ENCODE assay signal across 9 mouse cellular contexts in genomic region chr17:45885461-45886336, GRCm38 (mm10).
DNase-seq lines count a peak whose midpoint lies in the region; ATAC-seq lines count a peak whose summit lies in the region.
"Had no signal": no experiment of that assay in that cellular context is flagged by ENCODE, and none has a peak within 500 bp of the region (broad histone marks: within the 10 kb centered on the region; RNA-seq: fewer than 3 reads in every experiment).

No protein-coding gene starts in this region.

- 35% methylated on average over 24 of the region's 24 CpGs for WGBS in limb, embryonic 11.5 days
- 73% methylated on average over 24 of the region's 24 CpGs for WGBS in forebrain, embryonic 11.5 days

- intact Hi-C loops in gastrocnemius, postnatal 36 days (cut with DNase I), result no loop called here
- intact Hi-C loops in heart, postnatal 10 days (cut with DNase I), result no loop called here
- intact Hi-C loops in left cerebral cortex, postnatal 25 days (cut with DNase I), result no loop called here

- DNase-seq in gastrocnemius, postnatal 36 days, result peak; percentile 38 to 40
- DNase-seq in gastrocnemius, adult 8-10 months (ENCODE audit: low spot score in 2 of 2), result no peak
- peak; percentile 59 to 68 for DNase-seq in heart, postnatal 10 days
- no peak for DNase-seq in limb, embryonic 11.5 days (ENCODE audit: low spot score)
- DNase-seq in lung, postnatal 14 days, result peak; percentile 48
- no peak for DNase-seq in right cerebral cortex, postnatal 36 days (ENCODE audit: low spot score in 2 of 2)
- no peak for DNase-seq in forebrain, embryonic 11.5 days (ENCODE audit: low spot score)
- DNase-seq in left cerebral cortex, postnatal 25 days (ENCODE audit: low spot score in 2 of 2), result no peak

- H3K27ac ChIP-seq in limb, embryonic 11.5 days (replicated peaks; ENCODE audit: low read depth, low read length), result peak overlapping the region; percentile 37; the same call in 1 of the 2 replicates
- H3K27ac ChIP-seq in forebrain, embryonic 11.5 days (ENCODE audit: low read depth, low read length), result no peak overlapping the region
- H3K27ac ChIP-seq: neural tube, embryonic 12.5 days had no signal

- peaks cover 34% of the 10 kb centered on the region for H3K4me1 ChIP-seq in limb, embryonic 11.5 days (ENCODE audit: control insufficient read depth, insufficient read depth, low read length)
- H3K4me1 ChIP-seq in forebrain, embryonic 11.5 days (replicated peaks; ENCODE audit: control insufficient read depth, insufficient read depth, low read length), result peaks cover 5% of the 10 kb centered on the region; the same call in 1 of the 2 replicates

- H3K4me2 ChIP-seq in limb, embryonic 11.5 days (ENCODE audit: low read depth, severe bottlenecking), result peak overlapping the region; percentile 29; the same call in 1 of the 2 replicates
- no peak overlapping the region for H3K4me2 ChIP-seq in forebrain, embryonic 11.5 days (ENCODE audit: low read depth, low read length, severe bottlenecking)

- H3K9me3 ChIP-seq in limb, embryonic 11.5 days (ENCODE audit: control insufficient read depth, low read length), result no peaks in the 10 kb centered on the region
- no peaks in the 10 kb centered on the region for H3K9me3 ChIP-seq in forebrain, embryonic 11.5 days (ENCODE audit: control insufficient read depth, low read length)
- H3K9me3 ChIP-seq: neural tube, embryonic 12.5 days had no signal

- no peak for ATAC-seq in limb, embryonic 11.5 days (ENCODE audit: insufficient number of reproducible peaks, low FRiP score, low TSS enrichment, low read depth)
- ATAC-seq in forebrain, embryonic 11.5 days (replicated peaks; ENCODE audit: low FRiP score), result no peak

- H3K27me3 ChIP-seq in limb, embryonic 11.5 days (ENCODE audit: control insufficient read depth, insufficient read depth, low read length), result no peaks in the 10 kb centered on the region
- peaks cover 3% of the 10 kb centered on the region for H3K27me3 ChIP-seq in forebrain, embryonic 11.5 days (ENCODE audit: control insufficient read depth, insufficient read depth, low read length)
- H3K27me3 ChIP-seq: neural tube, embryonic 12.5 days had no signal

- H3K36me3 ChIP-seq in limb, embryonic 11.5 days (ENCODE audit: control insufficient read depth, insufficient read depth, low read length), result no peaks in the 10 kb centered on the region
- H3K36me3 ChIP-seq in forebrain, embryonic 11.5 days (ENCODE audit: control insufficient read depth, insufficient read depth, low read length), result no peaks in the 10 kb centered on the region
- H3K36me3 ChIP-seq: neural tube, embryonic 12.5 days had no signal

- no peak overlapping the region for H3K4me3 ChIP-seq in limb, embryonic 11.5 days (ENCODE audit: low read depth, low read length)
- H3K4me3 ChIP-seq in forebrain, embryonic 11.5 days (ENCODE audit: low read depth, low read length), result no peak overlapping the region
- H3K4me3 ChIP-seq: neural tube, embryonic 12.5 days had no signal

- H3K9ac ChIP-seq in limb, embryonic 11.5 days (ENCODE audit: low read length), result peak overlapping the region; percentile 9; the same call in 1 of the 2 replicates
- H3K9ac ChIP-seq in forebrain, embryonic 11.5 days (ENCODE audit: low read length), result no peak overlapping the region
- H3K9ac ChIP-seq: neural tube, embryonic 12.5 days had no signal

Comparison
In these comparisons a context has a peak if more than half of its experiments do, and no peak if none do; other contexts are left out.
1. DNase-seq: peak in gastrocnemius, postnatal 36 days (2 of 2), heart, postnatal 10 days (2 of 2) and lung, postnatal 14 days (single experiment); none in gastrocnemius, adult 8-10 months (0 of 2), limb, embryonic 11.5 days (single experiment), right cerebral cortex, postnatal 36 days (0 of 2), forebrain, embryonic 11.5 days (single experiment) and left cerebral cortex, postnatal 25 days (0 of 2).